Mouse (Mus musculus) embryonic fibroblast, embryonic 13.5 days (primary cell): ENCODE results near the gene Igfn1.

Experiments
- CTCF ChIP-seq: IDR thresholded peaks from 2 replicates; pipeline ENCODE4 v1.5.1; 2011; ENCODE audit warnings: mild to moderate bottlenecking, control low read depth, low read length, moderate library complexity, borderline replicate concordance; ENCODE audit not compliant: insufficient read depth
- POLR2A ChIP-seq: IDR thresholded peaks from 2 replicates; pipeline ENCODE4 v1.6.1; 2011; ENCODE audit warnings: low read depth, mild to moderate bottlenecking, control low read depth, low read length, moderate library complexity

GRCm38 (mm10) chr1:135970486-135970885 is 35.7 kb downstream of the Igfn1 start:
- TF ChIP-seq POLR2A (no peak), CTCF (no peak)
